Mouse (Mus musculus) adrenal gland, postnatal 25 days (tissue): ENCODE data around the gene Fos. TPM values are rescaled to one million over a fixed set of nuclear protein-coding genes. Genes with fewer than 3 reads are reported as not detected.
"Not testable (repeated sequence)": the region's sequence is repeated elsewhere in the genome, so short reads cannot be mapped to it uniquely, and the experiment has no call there.

Source experiments
- DNase-seq: peaks from one replicate; pipeline ENCODE4 v3.0.0; 2021; ENCODE audit warnings: mixed read lengths
- total RNA-seq: library from RNA; stranded (reverse); gene quantifications from 2 replicates; pipeline ENCODE4 v1.2.3, GENCODE M21; 2021

Gene Fos
- total RNA-seq, 1 experiment from 2014 or later, result 1.9 TPM

DNA sequence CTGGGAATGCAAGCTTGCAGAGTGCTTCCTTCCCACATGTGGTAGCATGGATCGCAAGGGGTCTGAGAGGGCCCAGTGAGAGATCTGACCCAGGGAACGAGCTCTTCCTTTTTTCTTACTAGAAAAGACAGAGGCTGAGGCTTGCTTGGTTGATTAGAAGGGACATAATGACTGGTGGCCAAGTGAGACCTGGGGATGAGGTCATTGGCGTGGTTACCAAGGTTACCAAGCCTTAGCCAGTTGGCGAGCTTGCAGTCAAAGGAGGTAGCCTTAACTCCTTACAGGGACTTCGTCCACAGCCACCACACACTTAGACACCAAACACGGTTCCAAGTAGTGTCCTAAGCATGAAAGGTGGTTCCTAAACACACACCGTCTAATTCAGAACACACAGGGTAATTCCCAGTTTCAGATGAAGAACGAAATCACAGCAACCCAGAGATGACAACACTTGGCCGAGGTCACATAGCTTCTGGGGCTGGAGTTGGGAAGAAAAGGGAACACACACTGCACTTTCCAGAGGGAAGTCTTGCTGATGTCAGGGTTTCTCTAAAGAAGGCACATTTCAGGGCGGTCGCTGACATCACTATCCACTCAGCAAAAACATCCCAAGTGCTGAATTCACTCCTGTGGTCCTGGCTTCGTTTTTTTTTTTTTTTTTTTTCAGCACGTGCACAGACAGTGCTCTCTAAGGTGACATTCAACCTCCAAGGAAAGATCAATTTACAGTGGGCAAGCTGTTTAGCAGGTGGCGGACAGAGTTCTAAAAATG, 49.9 kb downstream of the Fos start:
- no peak for DNase-seq

DNA sequence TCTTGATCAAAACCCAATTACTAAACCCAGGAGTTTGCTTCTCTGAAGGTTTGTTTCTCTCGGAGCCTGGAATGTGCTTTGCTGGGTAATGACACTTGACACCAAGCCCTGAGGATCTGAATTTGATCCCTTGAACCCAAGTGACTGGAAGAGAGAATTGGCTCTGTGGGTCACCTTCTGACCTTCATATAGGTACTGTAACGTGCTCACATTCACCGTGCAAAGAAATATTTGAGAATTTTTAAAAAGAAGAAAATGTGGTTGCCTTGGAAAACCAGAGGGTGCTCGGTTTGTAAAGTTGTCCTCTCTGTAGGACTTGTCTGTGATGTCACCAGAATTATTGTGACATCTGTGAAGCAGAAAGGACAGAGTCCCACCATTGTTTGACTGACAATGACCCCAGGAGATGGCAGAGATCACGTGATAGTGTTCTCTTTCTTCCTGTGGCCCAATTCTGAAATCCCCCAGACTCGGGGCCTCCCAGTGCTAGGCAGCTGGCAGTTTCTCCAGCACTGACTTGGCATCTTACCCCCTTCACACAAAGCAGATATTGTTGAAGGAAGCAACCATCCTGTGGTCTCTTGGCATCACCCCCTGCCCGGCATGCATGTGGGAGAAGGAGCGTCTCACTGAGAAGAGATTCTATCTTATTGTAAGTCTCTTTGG, 50.6 kb downstream of the Fos start:
- DNase-seq, result no peak

DNA sequence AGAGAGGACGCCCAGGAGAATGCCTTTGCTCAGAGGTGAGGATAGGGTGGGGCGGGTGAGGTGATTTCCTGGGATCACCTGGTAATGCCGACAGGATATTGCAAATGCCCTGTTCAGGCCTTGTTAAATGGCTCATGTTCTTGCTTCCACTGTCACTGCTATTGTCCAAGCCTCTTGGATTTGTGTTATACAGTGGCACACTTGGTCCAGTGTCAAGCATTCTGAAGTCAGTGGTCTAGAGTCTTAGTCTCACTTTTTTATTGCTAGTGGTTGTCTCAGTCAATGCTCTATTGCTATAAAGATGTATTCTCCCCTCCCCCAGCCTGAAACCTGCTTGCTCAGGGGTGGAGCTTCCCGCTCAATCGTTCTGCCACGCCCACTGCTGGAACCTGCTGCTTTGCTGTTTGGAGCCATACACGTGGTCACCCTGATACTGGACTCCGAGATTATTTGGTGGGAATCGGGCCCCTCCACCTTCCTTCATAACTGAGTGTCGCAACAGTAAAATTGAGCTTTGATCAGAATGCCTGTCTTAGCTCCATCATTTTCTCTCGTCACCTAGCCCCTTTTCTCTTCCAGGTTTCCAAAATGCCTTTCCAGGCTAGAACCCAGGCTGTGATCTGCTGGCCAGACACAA, 51.3 kb downstream of the Fos start:
- DNase-seq, result not testable (repeated sequence)

Other genes with a start within 250 kb of the Fos start
- gene Mlh3, start 203.3 kb upstream of the Fos start, total RNA-seq, result 9.9 and 14.3 TPM in 2 replicates
- 30.2 and 42.2 TPM in 2 replicates for gene Acyp1, start 185.5 kb upstream of the Fos start, total RNA-seq
- 1.8 and 1.9 TPM in 2 replicates for gene Zc2hc1c, start 185.3 kb upstream of the Fos start, total RNA-seq
- 75.7 and 94.0 TPM in 2 replicates for gene Nek9, start 134.5 kb upstream of the Fos start, total RNA-seq
- gene Tmed10, start 99.0 kb upstream of the Fos start, total RNA-seq, result 287 and 302 TPM in 2 replicates
- 15.1 and 16.4 TPM in 2 replicates for gene Jdp2, start 125.1 kb downstream of the Fos start, total RNA-seq
- gene Batf, start 212.8 kb downstream of the Fos start, total RNA-seq, result not detected in 2 replicates